Mouse (Mus musculus) adrenal gland, postnatal 14 days (tissue): ENCODE results near the gene Tmem160. TPM values are rescaled to one million over a fixed set of nuclear protein-coding genes. Genes with fewer than 3 reads are reported as not detected.

Experiments
- DNase-seq: peaks from one replicate; pipeline ENCODE4 v3.0.0; 2021; ENCODE audit warnings: mixed read lengths
- total RNA-seq: library from RNA; stranded (reverse); gene quantifications from 2 replicates; pipeline ENCODE4 v1.2.3, GENCODE M21; 2021

Gene Tmem160
- total RNA-seq, 1 experiment from 2014 or later, result 46.2 TPM

DNA sequence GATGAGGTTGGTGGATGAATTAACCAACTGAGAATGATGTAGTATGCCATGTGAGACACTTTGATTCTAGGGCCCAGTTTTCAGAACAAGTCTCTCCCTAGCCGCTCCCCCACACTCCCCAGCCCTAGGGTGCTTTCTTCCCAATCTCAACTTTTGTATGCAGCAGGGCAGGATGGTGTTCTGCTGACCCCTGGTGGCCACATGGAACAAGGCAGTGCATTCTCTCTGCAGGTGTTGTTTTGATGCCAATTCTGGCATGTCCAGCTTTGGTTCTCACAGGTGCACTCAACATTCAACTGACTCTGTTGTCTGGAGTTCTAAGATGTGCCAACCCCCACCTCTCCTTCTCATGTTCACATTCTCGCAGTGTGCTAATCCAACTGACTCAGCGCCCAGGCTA is 39.2 kb downstream of the Tmem160 start:
- peak; percentile 75 for DNase-seq

DNA sequence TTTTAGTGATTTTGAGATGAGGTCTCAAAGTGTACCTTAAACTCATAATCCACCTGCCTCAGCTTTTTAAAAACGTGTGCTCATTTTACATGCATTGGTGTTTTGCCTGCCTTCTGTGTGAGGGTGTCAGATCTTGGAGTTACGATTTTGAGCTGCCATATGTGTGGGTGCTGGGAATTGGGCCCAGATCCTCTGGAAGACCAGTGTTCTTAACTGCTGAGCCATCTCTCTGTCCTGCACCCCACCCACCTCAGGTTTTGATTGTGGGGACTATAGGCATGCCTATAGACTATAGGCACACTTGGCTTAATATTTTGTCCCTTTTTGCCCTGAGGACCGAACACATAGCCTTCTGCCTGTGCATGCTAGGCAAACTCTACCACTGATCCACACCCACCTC is 39.6 kb downstream of the Tmem160 start:
- no peak for DNase-seq

DNA sequence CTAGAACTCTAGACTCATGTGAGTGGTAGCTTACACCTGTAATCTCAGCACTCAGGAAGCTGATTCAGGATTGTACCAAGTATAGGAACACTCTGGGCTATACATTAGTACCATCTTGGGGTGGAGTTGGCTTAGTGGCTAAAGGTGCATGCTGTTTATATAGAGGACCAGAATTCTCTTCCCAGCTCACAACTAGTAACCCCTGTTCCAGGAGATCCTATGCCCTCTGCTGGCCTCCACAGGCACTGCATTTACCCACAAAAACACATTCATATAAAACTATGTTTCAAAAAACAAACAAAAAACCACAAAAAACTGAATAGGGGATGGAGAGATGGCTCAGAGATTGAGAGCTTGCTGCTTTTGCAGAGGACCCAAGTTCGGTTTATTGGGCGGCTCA is 40.8 kb downstream of the Tmem160 start:
- DNase-seq, result peak; percentile 57

DNA sequence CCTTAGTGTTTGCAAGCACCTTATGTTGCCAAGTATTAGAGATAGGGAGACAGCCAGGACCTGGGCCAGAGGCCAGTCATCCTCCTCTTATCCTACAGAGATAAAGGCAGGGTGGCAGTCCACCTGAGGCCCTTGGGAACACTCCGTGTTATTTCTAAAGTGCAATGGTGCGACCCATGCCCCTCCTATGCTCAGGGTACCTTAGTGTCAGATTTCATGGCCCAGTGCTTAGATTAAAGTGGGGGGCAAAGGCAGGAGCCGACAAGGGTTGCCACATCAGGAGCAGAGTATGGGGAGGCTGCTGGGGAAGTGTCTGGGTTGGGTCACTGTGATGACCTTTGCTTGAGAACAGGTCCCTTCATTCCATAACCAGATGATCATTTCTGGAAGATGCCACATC is 43.7 kb downstream of the Tmem160 start:
- DNase-seq, result no peak

DNA sequence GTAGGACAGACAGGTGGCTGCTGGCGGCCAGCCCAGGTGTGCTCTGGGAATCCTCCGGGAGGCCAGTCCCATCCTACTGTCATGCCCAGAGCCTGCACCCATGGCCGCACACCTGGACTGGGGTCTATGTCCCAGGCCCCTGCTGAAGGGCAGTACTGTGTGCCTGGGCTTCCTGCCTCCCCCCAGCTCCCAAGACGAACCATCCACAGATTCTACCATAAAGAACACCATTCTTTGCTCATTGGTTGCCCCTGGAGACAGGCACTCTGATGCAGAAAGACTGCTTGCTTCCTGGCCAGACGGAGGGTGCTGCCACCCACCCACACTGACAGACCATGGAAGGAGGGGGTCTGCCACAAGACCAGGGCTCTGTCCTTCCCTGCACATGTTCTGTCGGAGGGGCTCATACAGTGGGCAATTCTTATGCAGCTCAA is 47.1 kb downstream of the Tmem160 start:
- DNase-seq, result no peak

DNA sequence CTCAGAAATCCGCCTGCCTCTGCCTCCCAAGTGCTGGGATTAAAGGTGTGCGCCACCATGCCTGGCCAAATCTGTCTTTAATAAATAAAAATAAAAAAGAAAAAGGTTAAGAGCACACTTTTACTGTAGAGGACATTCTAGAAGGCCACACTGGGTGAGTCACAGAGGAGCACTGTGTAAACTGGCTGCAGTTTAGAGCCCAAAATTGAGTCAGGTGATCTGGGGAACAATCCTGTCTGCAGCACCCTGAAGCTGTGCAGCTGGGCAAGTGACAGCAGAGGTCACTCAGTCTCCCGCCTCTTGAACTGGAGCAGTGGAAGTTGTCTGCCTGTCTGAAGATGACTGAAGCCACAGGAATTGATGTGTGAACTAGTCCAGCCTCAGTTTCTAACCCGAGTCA is 49.0 kb downstream of the Tmem160 start:
- no peak for DNase-seq

DNA sequence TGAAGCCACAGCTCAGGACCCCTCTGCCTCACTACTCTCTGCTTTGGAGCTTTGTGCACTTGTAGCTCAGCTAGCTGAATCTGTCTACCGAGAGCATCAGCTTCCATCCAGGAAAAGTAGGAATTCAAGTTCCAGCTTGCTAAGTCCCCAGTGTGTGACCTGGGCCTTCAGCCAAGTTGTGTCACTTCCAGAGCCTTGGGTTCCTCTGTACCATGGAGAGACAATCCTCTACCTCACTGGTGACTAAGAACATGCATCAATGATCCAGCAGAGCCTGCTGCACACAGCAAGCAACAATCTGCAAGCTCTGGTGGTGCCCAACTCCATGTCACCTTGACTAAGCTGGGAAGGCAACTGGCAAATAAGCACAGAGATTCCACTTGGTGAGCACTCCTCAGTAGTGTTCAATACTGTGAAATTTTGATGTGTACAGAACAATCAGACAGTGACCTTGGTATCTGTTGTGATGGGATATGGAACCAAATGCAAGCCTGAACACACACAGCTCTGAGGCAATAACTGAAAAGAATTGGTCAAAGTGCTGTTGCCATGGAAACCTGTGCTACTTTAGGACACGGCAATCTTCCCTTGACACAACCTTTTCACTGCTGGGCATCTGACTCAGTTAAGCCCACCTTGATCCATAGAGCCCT is 52.1 kb downstream of the Tmem160 start:
- peak; percentile 73 for DNase-seq

Other genes starting within 250 kb of the Tmem160 start
- 12.3 and 13.7 TPM in 2 replicates for gene Dhx34, start 230.7 kb upstream of the Tmem160 start, total RNA-seq
- 0.37 and 0.75 TPM in 2 replicates for gene C5ar2, start 208.6 kb upstream of the Tmem160 start, total RNA-seq
- 3.3 and 5.5 TPM in 2 replicates for gene C5ar1, start 193.2 kb upstream of the Tmem160 start, total RNA-seq
- gene Inafm1, start 179.2 kb upstream of the Tmem160 start, total RNA-seq, result 16.6 and 21.1 TPM in 2 replicates
- 68.1 and 75.4 TPM in 2 replicates for gene Ccdc9, start 166.0 kb upstream of the Tmem160 start, total RNA-seq
- 5.8 and 11.6 TPM in 2 replicates for gene Bbc3, start 144.4 kb upstream of the Tmem160 start, total RNA-seq
- 62.3 and 72.1 TPM in 2 replicates for gene Sae1, start 65.0 kb upstream of the Tmem160 start, total RNA-seq
- gene Zc3h4, start 51.9 kb upstream of the Tmem160 start, total RNA-seq, result 37.4 and 48.5 TPM in 2 replicates
- not detected in 2 replicates for gene Npas1, start 24.9 kb downstream of the Tmem160 start, total RNA-seq
- gene Arhgap35, start 162.2 kb downstream of the Tmem160 start, total RNA-seq, result 55.2 and 57.6 TPM in 2 replicates
- not detected in 2 replicates for gene Ceacam15, start 222.9 kb downstream of the Tmem160 start, total RNA-seq